Mouse (Mus musculus) limb, embryonic 13.5 days (tissue): ENCODE results near the gene S100b. TPM values are rescaled to one million over a fixed set of nuclear protein-coding genes. Genes with fewer than 3 reads are reported as not detected.

Source experiments
- ATAC-seq: fragments of 200-750 bp; cut with Nextera tagmentation; 2 replicates; pipeline ENCODE4 v1.8.0; 2017; ENCODE audit warnings: low read depth, moderate number of reproducible peaks, moderate TSS enrichment; ENCODE audit not compliant: low FRiP score
- H3K27ac ChIP-seq: fragments of 300-500 bp; sonication (generic); 2 replicates; pipeline ENCODE4 v1.5.1; 2015; ENCODE audit warnings: inconsistent platforms, mild to moderate bottlenecking, moderate library complexity
- H3K27me3 ChIP-seq: fragments of 300-500 bp; sonication (generic); 2 replicates; pipeline ENCODE4 v1.6.1; 2015; ENCODE audit warnings: mild to moderate bottlenecking, inconsistent platforms
- H3K36me3 ChIP-seq: fragments of 300-500 bp; sonication (generic); 2 replicates; pipeline ENCODE4 v1.6.1; 2015; ENCODE audit warnings: inconsistent platforms, mild to moderate bottlenecking, moderate library complexity
- H3K4me1 ChIP-seq: fragments of 300-500 bp; sonication (generic); 2 replicates; pipeline ENCODE4 v1.6.1; 2015; ENCODE audit warnings: inconsistent platforms
- H3K4me2 ChIP-seq: fragments of 300-500 bp; sonication (generic); replicated peaks from 2 replicates; pipeline ENCODE4 v1.6.1; 2015; ENCODE audit warnings: inconsistent platforms, mild to moderate bottlenecking, moderate library complexity
- H3K4me3 ChIP-seq: fragments of 300-500 bp; sonication (generic); 2 replicates; pipeline ENCODE4 v1.5.1; 2015; ENCODE audit warnings: moderate library complexity, mild to moderate bottlenecking, inconsistent platforms
- H3K9ac ChIP-seq: fragments of 300-500 bp; sonication (generic); 2 replicates; pipeline ENCODE4 v1.6.1; 2015; ENCODE audit warnings: mild to moderate bottlenecking, inconsistent platforms
- H3K9me3 ChIP-seq: fragments of 300-500 bp; sonication (generic); 2 replicates; pipeline ENCODE4 v1.6.1; 2016; ENCODE audit warnings: inconsistent platforms
- WGBS: fragments of 180-500 bp; shearing (Covaris S2); methylation state at CpG from one replicate; pipeline ENCODE4 v1.1.7; 2015; 5-methylcytosine and 5-hydroxymethylcytosine counted together
- polyA plus RNA-seq: library from polyadenylated mRNA; unstranded; fragments of >200 nt; fragmentation: Nextera tagmentation; extraction: Ambion mirVana; gene quantifications from 2 replicates; pipeline ENCODE4 v1.2.1, GENCODE M21; 2015

The S100b gene
- polyA plus RNA-seq, 1 experiment from 2014 or later = 5.8 TPM

DNA sequence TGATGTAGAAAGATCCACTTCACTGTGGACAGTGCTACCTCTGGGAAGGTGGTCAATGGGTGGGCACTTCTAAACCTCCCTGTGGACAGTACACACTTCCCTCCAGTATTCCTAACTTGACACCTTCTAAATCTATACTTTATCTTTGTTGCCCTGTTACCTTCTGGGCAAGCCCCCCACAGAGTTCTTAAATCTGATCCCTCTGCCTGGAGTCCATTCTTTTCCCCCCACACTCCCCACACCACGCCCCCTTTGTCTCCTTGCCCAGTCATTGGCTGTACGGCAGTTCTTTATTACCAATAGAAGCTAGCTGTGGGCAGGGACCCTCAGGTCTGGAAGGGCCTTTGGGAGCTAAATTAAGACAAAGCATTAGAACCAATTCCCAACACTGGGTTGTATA lies 8.5 kb upstream of the S100b start:
- Histone ChIP-seq H3K36me3 (no peaks in the 10 kb centered on the region), H3K9me3 (no peaks in the 10 kb centered on the region), H3K27me3 (no peaks in the 10 kb centered on the region), H3K4me3 (no peak overlapping the region), H3K9ac (no peak overlapping the region), H3K4me1 (no peaks in the 10 kb centered on the region), H3K4me2 (no peak overlapping the region), H3K27ac (no peak overlapping the region)
- WGBS = 82% methylated on average over 2 of the region's 2 CpGs
- ATAC-seq = no peak

DNA sequence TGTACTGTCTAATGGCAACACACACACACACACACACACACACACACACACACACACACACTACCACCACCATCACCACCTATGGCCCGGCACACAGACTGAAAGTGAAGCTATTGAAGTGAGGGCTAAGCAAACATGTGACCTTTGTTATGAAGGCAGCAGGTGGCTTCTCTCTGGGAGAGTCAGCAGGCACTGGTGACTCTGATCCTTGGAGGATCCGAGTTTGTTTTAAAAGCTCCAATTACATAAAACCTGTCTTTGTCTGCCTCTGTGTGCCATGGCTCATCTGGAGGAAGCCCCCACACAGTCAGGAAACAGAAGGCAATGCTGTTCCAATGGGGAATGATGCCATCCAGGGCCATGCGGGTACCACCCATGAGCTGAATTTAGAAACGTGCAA lies 7.1 kb upstream of the S100b start:
- Histone ChIP-seq H3K9me3 (no peaks in the 10 kb centered on the region), H3K27ac (no peak overlapping the region), H3K4me3 (no peak overlapping the region), H3K4me2 (no peak overlapping the region), H3K36me3 (no peaks in the 10 kb centered on the region), H3K9ac (no peak overlapping the region), H3K27me3 (no peaks in the 10 kb centered on the region), H3K4me1 (no peaks in the 10 kb centered on the region)
- no peak for ATAC-seq
- 61% methylated on average over 4 of the region's 4 CpGs for WGBS

DNA sequence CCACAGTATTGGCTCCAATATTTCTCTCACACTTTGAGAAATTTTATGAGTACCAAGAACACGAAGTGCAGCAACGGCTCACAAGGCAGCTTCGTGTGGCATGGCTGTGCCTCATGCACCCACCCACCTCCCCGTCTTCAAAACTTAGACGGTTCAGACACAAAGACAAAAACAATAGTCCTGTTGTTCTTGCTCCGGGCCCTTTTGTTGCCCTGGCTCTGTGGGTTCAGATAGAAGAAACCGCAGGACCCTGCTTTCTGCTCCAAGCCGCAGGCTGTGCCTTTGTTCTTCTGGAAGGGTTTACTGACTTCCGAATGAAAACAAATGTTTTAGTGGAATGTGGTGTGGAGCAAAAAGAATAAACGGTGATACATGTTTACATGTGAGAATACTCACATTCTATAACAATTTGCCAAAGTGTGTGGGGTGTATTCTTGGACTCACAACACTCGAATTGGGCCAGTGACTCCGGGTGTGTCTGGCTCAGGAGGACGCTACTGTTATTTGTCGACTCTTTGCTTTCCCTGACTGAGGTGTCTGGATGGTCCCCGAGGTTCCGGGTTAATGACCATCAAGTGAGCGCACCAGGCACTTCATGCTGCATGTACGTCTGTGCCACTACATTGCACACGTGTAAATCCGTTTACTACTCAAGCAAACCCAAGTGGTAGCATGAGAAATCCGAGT lies 5.5 kb upstream of the S100b start:
- Histone ChIP-seq H3K27me3 (no peaks in the 10 kb centered on the region), H3K4me3 (no peak overlapping the region), H3K4me1 (peaks cover 3% of the 10 kb centered on the region), H3K9me3 (no peaks in the 10 kb centered on the region), H3K36me3 (no peaks in the 10 kb centered on the region), H3K9ac (no peak overlapping the region), H3K4me2 (no peak overlapping the region), H3K27ac (no peak overlapping the region)
- 77% methylated on average over 21 of the region's 21 CpGs for WGBS
- no peak for ATAC-seq

DNA sequence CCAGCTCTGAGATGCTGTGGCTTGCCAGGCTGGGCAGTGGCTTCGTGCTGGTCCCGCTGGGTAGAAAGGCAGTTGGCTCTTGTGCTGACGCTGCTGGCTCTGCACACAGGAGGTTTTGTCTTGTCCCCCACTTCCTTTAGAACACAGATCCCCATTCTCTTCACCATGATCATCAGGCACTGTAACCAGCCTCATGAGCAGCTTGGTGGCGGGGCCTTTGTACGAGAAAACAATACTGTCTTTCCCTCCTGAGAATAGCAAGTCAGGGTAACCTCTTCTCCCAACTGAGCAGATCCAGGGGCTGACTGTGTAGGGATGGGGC lies 5.0 kb upstream of the S100b start:
- H3K27me3 ChIP-seq = no peaks in the 10 kb centered on the region
- no peak for ATAC-seq
- H3K9ac ChIP-seq = no peak overlapping the region
- H3K9me3 ChIP-seq = no peaks in the 10 kb centered on the region
- 83% methylated on average over 5 of the region's 5 CpGs for WGBS
- no peak overlapping the region for H3K4me3 ChIP-seq
- no peak overlapping the region for H3K4me2 ChIP-seq
- H3K36me3 ChIP-seq = no peaks in the 10 kb centered on the region
- H3K27ac ChIP-seq = no peak overlapping the region
- peaks cover 8% of the 10 kb centered on the region for H3K4me1 ChIP-seq

DNA sequence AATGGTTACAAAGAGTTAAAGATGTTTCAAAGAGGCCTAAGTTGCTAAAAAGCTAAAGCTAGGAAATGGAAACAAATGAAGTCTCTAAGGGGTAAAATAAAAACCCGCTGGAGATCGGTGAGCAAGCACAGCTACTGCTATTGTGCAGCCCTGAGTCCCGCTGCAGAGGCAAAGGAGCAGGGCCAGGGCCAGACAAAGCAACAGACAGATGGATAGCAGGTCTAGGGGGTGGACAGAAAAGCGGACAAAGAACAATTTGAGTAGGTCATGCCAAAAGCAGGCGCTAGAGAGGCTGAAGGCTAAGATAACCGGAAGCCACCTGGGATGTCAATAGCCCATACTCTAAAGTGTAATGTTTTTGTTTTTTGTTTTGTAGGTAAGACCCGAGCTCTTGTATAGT lies 2.8 kb upstream of the S100b start:
- no peak for ATAC-seq
- Histone ChIP-seq H3K4me3 (no peak overlapping the region), H3K27ac (no peak overlapping the region), H3K27me3 (no peaks in the 10 kb centered on the region), H3K4me2 (no peak overlapping the region), H3K4me1 (peaks cover 16% of the 10 kb centered on the region), H3K36me3 (no peaks in the 10 kb centered on the region), H3K9ac (no peak overlapping the region), H3K9me3 (no peaks in the 10 kb centered on the region)
- 80% methylated on average over 7 of the region's 7 CpGs for WGBS

DNA sequence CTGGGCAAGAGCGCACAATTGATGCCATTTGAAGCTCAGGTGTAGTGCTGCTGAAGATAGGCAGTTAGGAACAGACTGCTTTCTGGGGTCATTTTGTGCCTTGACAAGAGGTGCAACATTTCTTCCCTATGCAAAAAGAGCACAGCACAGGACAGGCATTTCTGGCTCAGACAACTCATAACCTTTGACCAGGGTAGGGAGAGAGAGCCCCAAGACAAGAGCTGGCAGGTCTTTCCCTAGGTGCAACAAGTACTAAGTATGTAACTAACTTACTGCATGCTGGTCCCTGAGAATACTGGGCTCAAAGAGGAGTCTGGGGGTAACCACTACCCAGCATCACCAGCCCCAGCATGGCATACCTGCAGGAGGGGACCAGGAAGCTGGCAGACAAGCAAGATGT lies 574 bp upstream of the S100b start:
- no peak overlapping the region for H3K9ac ChIP-seq
- peaks cover 16% of the 10 kb centered on the region for H3K4me1 ChIP-seq
- no peak overlapping the region for H3K4me3 ChIP-seq
- no peaks in the 10 kb centered on the region for H3K27me3 ChIP-seq
- H3K9me3 ChIP-seq = no peaks in the 10 kb centered on the region
- H3K36me3 ChIP-seq = peaks cover 4% of the 10 kb centered on the region; the same call in 1 of the 2 replicates
- H3K27ac ChIP-seq = 0 out of 2 replicates have a peak overlapping the region, but pooled peaks have one; percentile 39
- H3K4me2 ChIP-seq = peak overlapping the region; percentile 40; the same call in 1 of the 2 replicates
- 93% methylated on average over 1 of the region's 1 CpGs for WGBS
- ATAC-seq = no peak

DNA sequence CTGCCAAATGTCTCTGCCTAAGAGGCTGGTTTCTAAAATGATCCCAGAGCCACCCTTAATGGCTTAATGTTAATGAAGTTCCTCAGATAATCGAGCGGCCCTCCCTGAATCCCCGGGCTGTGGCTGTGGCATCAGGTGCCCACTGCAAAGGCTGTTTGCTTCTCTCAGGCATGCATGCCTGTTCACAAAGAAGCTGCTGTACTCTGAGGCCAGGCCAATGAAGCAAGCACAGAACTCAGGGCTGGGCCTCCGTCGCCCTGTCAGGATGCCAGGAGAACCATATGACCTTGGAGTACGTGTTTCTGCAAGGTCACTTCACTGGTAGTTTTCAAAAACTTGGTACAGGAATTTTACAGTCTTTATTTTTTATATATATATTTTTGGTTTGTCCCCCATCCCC lies 2.0 kb downstream of the S100b start:
- no peak overlapping the region for H3K4me3 ChIP-seq
- peak overlapping the region; percentile 28; the same call in 1 of the 2 replicates for H3K27ac ChIP-seq
- 64% methylated on average over 6 of the region's 6 CpGs for WGBS
- H3K36me3 ChIP-seq = peaks cover 9% of the 10 kb centered on the region; the same call in 1 of the 2 replicates
- H3K4me2 ChIP-seq = no peak overlapping the region
- H3K9ac ChIP-seq = no peak overlapping the region
- peaks cover 16% of the 10 kb centered on the region for H3K4me1 ChIP-seq
- no peaks in the 10 kb centered on the region for H3K9me3 ChIP-seq
- H3K27me3 ChIP-seq = no peaks in the 10 kb centered on the region
- ATAC-seq = no peak

DNA sequence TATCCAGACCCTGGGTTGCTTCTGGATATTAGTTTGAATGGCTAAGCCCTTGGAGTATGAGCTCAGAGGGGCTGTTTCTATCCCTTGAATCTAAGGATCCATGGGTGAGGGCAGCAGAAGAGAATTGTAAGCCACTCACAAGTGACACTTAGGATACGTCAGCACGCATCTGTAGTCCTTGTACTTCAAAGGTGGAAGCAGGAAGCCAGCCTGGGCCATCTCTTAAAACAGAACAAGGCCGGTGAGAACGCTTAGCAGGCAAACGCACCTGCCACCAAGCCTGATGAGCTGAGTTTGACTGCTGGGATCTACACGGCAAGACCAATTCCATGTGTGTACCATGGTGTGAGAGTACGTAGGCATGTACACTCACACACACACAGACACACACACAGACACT lies 3.6 kb downstream of the S100b start:
- H3K9me3 ChIP-seq = no peaks in the 10 kb centered on the region
- H3K4me3 ChIP-seq = no peak overlapping the region
- WGBS = 90% methylated on average over 7 of the region's 7 CpGs
- no peak for ATAC-seq
- peaks cover 17% of the 10 kb centered on the region; the same call in 1 of the 2 replicates for H3K36me3 ChIP-seq
- no peaks in the 10 kb centered on the region for H3K27me3 ChIP-seq
- H3K4me2 ChIP-seq = no peak overlapping the region
- no peak overlapping the region for H3K27ac ChIP-seq
- peaks cover 16% of the 10 kb centered on the region for H3K4me1 ChIP-seq
- H3K9ac ChIP-seq = no peak overlapping the region

DNA sequence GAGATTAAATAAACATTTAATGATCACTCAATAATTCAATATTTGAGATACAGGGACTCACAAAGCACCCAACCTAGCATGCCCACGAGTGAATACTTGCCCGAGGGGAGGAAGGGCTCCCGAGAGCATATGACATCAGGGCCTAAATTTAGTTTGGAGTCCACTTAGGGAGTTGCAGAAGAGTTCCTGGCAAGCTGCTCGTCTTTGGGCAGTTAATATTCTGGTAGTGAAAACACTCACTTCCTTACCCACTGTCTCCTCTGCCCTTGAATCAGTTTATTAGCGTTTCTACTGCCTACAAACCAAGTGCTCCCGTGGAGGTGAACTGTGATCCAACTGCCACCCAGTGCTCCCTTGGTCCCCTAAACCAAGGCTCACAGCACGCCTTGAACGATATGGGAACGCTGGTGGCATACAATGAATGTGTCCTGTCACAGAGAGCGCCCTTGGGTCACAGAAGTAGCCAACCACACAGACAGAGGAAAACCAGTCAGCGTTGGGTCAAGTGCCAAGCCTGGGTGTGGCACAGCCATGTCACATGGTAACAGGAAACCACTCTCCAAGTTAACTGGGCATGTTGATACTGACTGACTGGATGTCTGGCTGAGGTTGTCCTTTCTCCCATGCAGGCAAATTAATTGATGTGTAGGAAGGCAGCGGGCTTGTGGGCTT lies 4.2 kb downstream of the S100b start:
- no peaks in the 10 kb centered on the region for H3K9me3 ChIP-seq
- ATAC-seq = no peak
- H3K9ac ChIP-seq = no peak overlapping the region
- H3K27ac ChIP-seq = no peak overlapping the region
- H3K4me3 ChIP-seq = no peak overlapping the region
- WGBS = 78% methylated on average over 12 of the region's 12 CpGs
- H3K27me3 ChIP-seq = no peaks in the 10 kb centered on the region
- peaks cover 16% of the 10 kb centered on the region for H3K4me1 ChIP-seq
- no peak overlapping the region for H3K4me2 ChIP-seq
- H3K36me3 ChIP-seq = peaks cover 20% of the 10 kb centered on the region; the same call in 1 of the 2 replicates

DNA sequence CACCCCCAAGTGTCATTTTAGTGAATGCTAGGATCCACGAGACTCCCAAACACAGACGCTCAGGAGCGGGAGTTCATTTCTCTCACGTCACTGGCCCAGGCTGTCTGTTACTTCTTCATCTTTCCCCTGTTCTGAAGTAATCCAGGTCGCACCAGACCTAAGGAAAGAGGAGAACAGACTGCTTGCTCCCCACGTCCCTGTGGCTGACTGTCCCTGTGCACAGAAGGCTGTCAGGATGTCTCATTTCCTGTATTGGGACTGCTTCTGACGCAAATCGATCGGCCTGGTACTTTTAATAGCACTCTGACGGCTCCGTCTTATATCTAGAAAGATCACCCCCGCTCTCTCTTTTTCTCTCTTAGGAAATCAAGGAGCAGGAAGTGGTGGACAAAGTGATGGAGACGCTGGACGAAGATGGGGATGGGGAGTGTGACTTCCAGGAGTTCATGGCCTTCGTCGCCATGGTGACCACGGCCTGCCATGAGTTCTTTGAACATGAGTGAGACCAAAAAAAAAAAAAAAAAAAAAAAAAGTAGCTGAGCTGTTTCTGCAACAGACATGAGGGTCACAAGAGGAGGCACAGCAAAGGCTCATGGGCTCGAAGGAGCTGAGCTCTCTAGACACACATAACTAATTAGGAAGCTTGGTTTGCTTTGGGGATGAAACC lies 6.0 kb downstream of the S100b start:
- 50% methylated on average over 18 of the region's 18 CpGs for WGBS
- no peak for ATAC-seq
- H3K27ac ChIP-seq = no peak overlapping the region
- no peak overlapping the region for H3K4me3 ChIP-seq
- peaks cover 32% of the 10 kb centered on the region for H3K36me3 ChIP-seq
- H3K9ac ChIP-seq = no peak overlapping the region
- H3K27me3 ChIP-seq = no peaks in the 10 kb centered on the region
- no peaks in the 10 kb centered on the region for H3K9me3 ChIP-seq
- H3K4me1 ChIP-seq = no peaks in the 10 kb centered on the region
- H3K4me2 ChIP-seq = no peak overlapping the region

DNA sequence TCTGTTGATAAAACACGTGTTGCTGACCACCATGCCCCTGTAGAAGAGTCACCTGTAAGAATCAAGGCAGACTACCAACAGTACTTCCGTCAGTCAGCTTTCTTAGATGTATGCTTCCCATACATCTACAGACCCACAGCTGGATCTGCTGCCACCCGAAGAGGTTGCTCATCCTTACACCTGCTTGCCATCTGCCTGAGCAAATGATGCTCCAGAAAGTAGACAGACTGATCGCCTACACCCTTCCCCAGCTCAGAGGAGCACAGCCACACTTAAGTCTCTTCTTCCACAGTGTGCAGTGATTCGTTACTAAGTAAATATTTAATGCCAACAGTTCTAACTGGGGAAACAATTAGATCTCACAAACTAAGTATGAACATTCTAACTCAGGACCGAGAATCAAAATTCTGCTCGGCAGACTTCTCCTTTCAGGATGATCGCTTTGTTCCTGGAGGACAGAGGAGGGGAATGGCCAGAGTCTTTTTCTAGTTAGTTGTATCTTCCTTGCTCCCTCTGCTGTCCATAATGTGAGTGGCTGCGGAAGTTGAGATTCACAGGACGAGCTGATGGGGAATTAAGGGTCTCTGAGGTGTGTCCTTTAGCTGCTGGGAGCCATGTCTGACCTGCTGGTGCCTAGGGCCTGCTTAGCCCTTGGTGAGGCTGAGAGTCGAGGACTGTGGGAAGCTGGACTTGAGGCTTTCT lies 6.9 kb downstream of the S100b start:
- H3K4me3 ChIP-seq = no peak overlapping the region
- no peak for ATAC-seq
- WGBS = 68% methylated on average over 11 of the region's 11 CpGs
- H3K4me2 ChIP-seq = no peak overlapping the region
- no peaks in the 10 kb centered on the region for H3K27me3 ChIP-seq
- H3K4me1 ChIP-seq = no peaks in the 10 kb centered on the region
- no peak overlapping the region for H3K27ac ChIP-seq
- H3K9ac ChIP-seq = no peak overlapping the region
- H3K36me3 ChIP-seq = peaks cover 38% of the 10 kb centered on the region
- no peaks in the 10 kb centered on the region for H3K9me3 ChIP-seq

DNA sequence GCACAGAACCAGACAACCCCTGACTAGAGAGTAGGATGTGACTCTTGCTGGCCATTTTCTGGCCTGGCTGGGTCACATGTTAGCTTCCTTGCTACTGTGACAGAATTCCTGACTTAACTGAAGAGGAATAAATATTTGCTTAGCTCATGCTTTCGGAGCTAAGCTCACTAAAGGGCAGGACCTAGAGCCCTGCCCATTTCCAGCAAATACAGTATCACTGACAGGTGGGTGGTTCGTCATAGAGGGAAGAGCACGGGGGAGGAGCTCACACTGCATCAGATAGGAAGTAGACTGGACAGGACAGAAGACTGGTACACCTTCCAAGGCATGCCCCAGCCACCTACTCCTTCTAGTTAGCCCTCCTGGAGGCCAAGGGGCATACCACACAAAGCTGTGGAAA lies 7.8 kb downstream of the S100b start:
- WGBS = 85% methylated on average over 3 of the region's 3 CpGs
- ATAC-seq = 0 out of 2 replicates have a peak, but pooled peaks have one; percentile 32

More for the DNA sequence above, 7.8 kb downstream of the S100b start:
- Histone ChIP-seq H3K4me2 (no peak overlapping the region), H3K4me1 (no peaks in the 10 kb centered on the region), H3K4me3 (no peak overlapping the region), H3K27me3 (no peaks in the 10 kb centered on the region), H3K36me3 (peaks cover 47% of the 10 kb centered on the region), H3K27ac (no peak overlapping the region), H3K9me3 (no peaks in the 10 kb centered on the region), H3K9ac (no peak overlapping the region)
